Mouse (Mus musculus): Measurements from ENCODE around the gene Kcna5.

Kcna5 gene

GRCm38 (mm10) chr6:126535208-126535910, at the start of gene Kcna5:
Gene Kcna5 (minus strand): TSS chr6:126535412.
- DNase-seq = peak; percentile 48

- DNase-seq = peak; percentile 24
These were observed 47.9 kb upstream of the Kcna5 start for GRCm38 (mm10) chr6:126583075-126583474.

DNA sequence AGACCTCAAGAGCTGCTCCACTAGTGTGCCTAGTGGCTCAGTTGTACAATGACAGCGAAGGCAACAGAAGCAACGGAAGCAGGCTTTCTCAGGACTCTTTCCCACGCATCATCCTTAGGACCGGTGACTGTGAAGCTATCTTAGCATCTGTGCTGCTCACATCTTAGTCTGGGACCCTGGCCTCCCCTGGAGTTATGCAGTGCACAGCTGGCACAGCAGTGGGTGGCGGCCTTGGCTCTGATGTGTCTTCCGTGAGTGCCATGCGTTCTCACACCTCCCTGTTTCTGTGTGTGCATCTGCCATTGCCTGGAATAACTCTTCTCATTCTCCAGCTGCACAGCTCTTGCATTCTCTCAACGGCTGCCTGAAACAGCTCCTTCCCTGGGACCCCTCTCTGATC, 46.4 kb upstream of the Kcna5 start:
- DNase-seq = no peak

- DNase-seq = no peak
These were observed 45.4 kb upstream of the Kcna5 start for GRCm38 (mm10) chr6:126580571-126580970.

DNA sequence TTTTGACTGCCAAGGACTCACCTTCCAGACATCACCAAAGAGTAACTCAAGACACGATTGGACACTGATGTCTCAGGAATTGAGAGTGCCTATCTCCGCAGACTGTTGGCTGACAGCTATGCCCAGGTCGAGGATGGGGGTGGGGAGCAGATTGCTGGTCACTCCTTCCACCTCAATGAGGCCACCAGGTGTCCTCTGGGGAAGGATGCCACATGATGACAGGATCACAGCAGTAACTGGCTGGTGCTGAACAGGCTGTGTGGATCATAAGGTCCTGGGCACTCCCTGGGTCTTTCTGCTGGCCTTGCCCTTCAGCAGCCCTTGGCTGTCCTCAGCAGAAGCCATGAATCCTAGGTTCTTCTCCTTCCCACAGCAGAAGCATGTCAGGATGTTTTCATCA, 42.2 kb upstream of the Kcna5 start:
- no peak for DNase-seq

DNA sequence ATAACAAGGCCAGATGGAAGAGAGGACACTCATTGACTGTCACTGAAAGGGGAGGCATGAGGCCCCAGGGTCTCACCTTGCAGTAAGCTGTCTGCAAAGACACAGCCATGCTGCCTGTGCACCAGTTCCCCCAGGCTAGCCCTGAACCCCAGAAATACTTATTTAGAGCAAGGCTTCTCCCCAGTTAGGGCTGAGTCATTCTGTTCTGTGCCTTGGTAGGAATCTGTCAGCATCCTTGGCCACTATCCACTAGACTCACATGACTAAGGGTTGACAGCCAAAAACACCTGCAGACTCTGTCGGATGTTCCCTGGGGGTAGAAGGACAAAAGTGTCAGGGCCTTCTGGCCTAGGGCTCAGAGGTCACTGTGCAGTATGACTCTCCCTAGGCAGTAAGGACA, 41.4 kb upstream of the Kcna5 start:
- DNase-seq = no peak

DNA sequence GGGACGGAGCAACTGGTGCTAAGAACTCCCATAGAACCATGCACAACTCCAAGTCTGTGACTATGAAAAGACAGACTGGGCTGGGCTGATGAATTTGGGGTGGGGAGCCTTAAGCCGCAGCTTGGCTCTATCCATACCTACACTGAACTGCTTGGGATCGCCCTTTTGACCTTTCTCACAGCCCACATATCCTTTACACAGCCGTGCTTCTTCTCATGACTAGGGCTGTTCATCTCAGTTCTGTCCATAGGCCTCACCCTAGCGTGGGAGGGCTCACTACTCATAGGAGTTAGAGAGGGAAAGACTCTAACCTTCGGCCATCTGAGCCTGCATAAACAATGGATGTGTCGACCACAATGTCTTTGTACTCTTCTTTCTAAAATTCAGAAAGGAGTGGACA, 39.6 kb upstream of the Kcna5 start:
- no peak for DNase-seq

- DNase-seq = no peak
These were observed 37.8 kb upstream of the Kcna5 start for GRCm38 (mm10) chr6:126573021-126573420.

- no peak for DNase-seq
These were observed 34.6 kb upstream of the Kcna5 start for GRCm38 (mm10) chr6:126569809-126570208.

- DNase-seq = no peak
These were observed 33.0 kb upstream of the Kcna5 start for GRCm38 (mm10) chr6:126568046-126568830.

DNA sequence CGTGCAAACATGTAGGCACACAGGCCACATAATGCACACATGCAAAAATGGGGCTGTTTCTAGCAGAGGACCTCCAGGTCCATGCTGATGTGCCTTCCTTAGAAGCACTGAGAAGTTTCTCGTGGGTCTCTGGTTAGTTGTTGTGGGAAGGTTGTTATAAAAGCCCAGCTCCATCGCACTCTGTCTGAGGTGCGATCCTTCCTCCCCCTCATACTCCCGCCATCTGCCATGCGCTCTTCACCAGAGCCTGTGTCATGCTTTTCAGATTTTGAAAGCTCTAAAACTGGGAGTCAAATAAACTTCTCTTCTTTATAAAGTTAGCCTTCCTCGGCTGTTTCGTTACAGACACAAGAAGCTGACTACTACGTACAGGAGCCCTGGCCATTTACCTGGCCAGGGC, 32.1 kb upstream of the Kcna5 start:
- DNase-seq = no peak

GRCm38 (mm10) chr6:126564376-126564775, 29.2 kb upstream of the Kcna5 start:
- no peak for DNase-seq

DNA sequence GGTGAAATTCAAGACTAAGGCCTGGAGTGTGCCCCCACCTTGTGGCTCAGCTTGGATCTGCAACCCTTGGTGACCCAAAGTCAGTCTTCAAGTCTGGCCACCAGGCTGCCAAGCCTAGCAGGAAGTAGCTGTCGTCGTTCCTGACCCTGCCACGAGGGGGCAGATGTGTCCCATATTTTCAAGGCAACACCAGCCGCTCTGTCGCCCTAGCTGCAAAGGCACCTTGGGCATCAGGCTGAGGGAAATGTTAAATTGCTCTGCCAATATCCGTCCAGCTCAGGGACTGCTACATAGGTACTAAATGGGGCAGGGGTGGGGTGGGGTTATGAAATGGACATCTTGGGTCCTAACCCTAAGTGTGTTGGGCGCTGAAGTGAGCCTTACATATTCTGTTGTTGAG, 28.7 kb upstream of the Kcna5 start:
- DNase-seq = peak; percentile 84

- DNase-seq = no peak
These were observed 26.5 kb upstream of the Kcna5 start for GRCm38 (mm10) chr6:126561702-126562101.

DNA sequence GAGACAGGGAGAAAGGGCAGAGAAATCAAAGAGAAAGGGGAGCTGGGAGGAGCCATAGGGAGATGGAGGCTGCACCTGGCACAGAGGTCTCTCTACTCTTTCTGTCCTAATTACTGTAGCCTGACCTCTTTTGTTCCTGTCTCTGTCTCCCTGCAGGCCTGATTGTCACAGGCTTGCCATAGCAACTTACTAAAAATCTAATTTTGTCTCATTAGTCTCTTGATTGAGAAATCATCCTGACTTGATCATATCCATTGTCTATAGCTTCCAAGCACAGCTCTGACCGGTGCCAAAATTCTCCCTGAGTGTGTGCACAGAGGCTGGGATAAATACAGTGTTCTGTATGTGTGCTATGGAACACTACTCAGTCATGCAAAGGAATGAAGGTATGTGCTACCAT, 25.5 kb upstream of the Kcna5 start:
- no peak for DNase-seq

- DNase-seq = peak; percentile 30
These were observed 24.8 kb upstream of the Kcna5 start for GRCm38 (mm10) chr6:126560036-126560435.

- DNase-seq = no peak
These were observed 23.1 kb upstream of the Kcna5 start for GRCm38 (mm10) chr6:126558276-126558675.

- DNase-seq = peak; percentile 14
These were observed 18.6 kb upstream of the Kcna5 start for GRCm38 (mm10) chr6:126553812-126554211.

DNA sequence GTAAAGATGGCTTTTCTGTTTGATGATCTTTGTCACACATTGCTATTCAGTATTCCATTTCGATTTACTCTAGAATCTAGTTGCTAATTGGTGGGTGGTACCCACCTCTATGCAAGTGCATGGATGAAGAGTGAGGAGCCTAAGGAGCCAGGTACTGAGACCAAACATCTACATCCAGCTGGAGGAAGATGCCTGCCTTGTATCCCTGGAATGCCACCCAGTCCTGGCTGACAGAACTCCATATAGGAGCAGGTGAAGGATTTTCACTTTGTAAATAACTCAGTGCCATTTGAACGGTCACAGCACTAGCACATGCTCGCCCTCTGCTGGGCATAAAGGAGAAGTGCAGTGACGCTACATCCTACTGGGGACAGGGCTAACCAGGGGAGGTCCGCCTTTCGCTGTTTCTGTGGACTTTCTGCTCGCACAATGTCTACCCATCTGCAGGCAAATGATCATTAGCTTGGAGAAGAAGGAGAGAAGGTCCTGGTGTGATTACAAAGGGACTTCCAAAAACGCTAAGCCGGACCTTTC, 16.7 kb upstream of the Kcna5 start:
- peak; percentile 44 for DNase-seq

DNA sequence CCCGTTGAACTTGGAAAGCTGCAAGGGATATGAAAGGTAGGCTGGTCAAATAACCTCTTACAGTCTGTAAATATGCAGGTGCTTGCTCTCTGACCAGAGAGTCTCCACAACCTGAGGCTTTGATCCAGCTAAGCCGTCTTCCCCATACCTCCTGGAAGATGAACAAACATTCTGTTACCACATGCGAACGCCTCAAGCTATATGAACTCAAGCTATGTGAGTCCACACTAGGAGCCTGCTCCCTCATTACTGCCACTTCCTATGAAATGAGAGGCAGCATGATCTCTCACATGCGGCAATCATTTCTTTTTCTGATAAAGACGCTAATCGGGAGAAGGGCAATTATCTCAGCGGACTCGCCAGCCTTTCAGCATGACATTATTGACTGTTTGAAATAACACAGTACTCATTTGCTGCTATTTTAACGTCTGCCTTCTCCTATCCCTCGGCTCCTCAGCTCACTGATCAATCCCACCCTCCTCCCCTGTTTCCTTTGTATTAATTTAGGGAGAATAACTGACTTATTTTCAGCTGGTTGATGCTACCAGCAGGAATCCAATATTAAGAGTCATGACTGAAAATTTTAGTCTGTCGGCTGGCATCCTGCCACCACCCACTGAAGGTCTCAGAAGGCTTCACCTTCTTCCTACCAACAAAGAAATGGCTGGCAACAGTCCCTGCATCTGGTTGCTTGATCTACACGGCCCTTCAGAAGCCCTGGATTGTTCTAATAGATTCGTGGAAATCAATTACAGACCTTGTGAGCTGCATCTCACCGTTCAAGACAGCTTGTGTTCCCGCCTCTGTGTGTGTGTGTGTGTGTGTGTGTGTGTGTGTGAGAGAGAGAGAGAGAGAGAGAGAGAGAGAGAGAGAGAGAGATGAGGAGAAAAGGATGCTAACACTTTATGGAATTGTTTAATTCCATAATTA, 9.2 kb upstream of the Kcna5 start:
- DNase-seq = no peak

GRCm38 (mm10) chr6:126542724-126543123, 7.5 kb upstream of the Kcna5 start:
- no peak for DNase-seq

DNA sequence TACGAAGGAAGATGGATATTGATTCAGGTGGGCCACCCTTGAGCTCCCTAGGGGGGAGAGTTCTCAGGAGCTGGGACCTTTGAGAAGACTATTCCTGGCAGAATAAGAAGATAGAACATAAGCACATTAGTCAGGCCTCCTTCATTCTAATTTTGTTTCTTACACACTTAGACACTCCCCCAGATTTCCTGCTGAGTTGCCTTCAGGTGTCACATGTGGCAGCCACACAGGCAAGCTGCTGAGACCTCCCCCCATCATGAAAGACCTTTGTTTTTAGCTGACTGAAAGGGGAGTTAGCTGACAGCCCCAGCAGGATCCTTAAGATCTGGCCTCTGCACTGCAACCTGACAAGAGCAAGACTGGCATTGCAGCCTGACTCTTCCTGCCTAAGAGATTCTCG, 2.3 kb upstream of the Kcna5 start:
- no peak for DNase-seq

GRCm38 (mm10) chr6:126536926-126537325, 1.7 kb upstream of the Kcna5 start:
- DNase-seq = no peak

Measured in kidney, postnatal 14 days (tissue).